Mouse (Mus musculus) limb, embryonic 12.5 days (tissue): ENCODE data around the gene Robo2. TPM values are rescaled to one million over a fixed set of nuclear protein-coding genes. Genes with fewer than 3 reads are reported as not detected.

ENCODE experiments used
- ATAC-seq: fragments of 200-750 bp; cut with Nextera tagmentation; 2 replicates; pipeline ENCODE4 v1.8.0; 2017; ENCODE audit warnings: low read depth, moderate TSS enrichment; ENCODE audit not compliant: insufficient number of reproducible peaks, insufficient read depth, low FRiP score, low TSS enrichment
- H3K27ac ChIP-seq: fragments of 300-500 bp; sonication (generic); 2 replicates; pipeline ENCODE4 v1.5.1; 2016; ENCODE audit warnings: mild to moderate bottlenecking, moderate library complexity
- H3K27me3 ChIP-seq: fragments of 300-500 bp; sonication (generic); 2 replicates; pipeline ENCODE4 v1.6.1; 2016; ENCODE audit warnings: mild to moderate bottlenecking, moderate library complexity
- H3K36me3 ChIP-seq: fragments of 300-500 bp; sonication (generic); 2 replicates; pipeline ENCODE4 v1.6.1; 2016; ENCODE audit warnings: mild to moderate bottlenecking, moderate library complexity
- H3K4me1 ChIP-seq: fragments of 300-500 bp; sonication (generic); replicated peaks from 2 replicates; pipeline ENCODE4 v1.6.1; 2016
- H3K4me2 ChIP-seq: fragments of 300-500 bp; sonication (generic); 2 replicates; pipeline ENCODE4 v1.6.1; 2016; ENCODE audit warnings: mild to moderate bottlenecking, moderate library complexity
- H3K4me3 ChIP-seq: fragments of 300-500 bp; sonication (generic); replicated peaks from 2 replicates; pipeline ENCODE4 v1.5.1; 2016; ENCODE audit warnings: mild to moderate bottlenecking
- H3K9ac ChIP-seq: fragments of 300-500 bp; sonication (generic); replicated peaks from 2 replicates; pipeline ENCODE4 v1.6.1; 2016; ENCODE audit warnings: mild to moderate bottlenecking, moderate library complexity
- H3K9me3 ChIP-seq: fragments of 300-500 bp; sonication (generic); 2 replicates; pipeline ENCODE4 v1.6.1; 2016; ENCODE audit warnings: mild to moderate bottlenecking, moderate library complexity
- WGBS: fragments of 180-500 bp; shearing (Covaris S2); methylation state at CpG from one replicate; pipeline ENCODE4 v1.1.7; 2016; 5-methylcytosine and 5-hydroxymethylcytosine counted together
- polyA plus RNA-seq: library from polyadenylated mRNA; unstranded; fragments of >200 nt; fragmentation: Nextera tagmentation; extraction: Ambion mirVana; gene quantifications from 2 replicates; pipeline ENCODE4 v1.2.1, GENCODE M21; 2016

The Robo2 gene
- polyA plus RNA-seq, 1 experiment from 2014 or later: 102 TPM

DNA sequence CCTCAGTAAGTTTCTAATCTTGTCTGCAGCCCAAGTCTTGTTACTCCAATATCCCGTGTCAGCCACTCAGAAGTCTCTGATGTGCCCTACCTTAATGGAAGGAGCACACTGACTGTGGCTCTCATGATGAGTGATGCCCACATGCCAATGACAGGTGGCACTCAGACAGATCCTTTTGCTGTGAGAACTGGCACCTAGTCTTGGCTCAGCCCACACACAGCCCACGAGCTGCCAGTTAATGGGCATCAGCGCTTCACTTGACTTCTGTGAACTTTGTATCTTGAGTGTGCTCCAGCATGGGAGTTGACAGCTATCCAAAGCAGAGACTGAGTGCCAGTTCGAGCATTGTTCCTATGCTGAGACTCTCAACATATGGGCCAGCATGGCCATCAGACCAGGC is 383.8 kb downstream of the Robo2 start:
- Histone ChIP-seq H3K4me1 (no peaks in the 10 kb centered on the region), H3K27ac (no peak overlapping the region), H3K9me3 (no peaks in the 10 kb centered on the region), H3K4me2 (no peak overlapping the region), H3K27me3 (no peaks in the 10 kb centered on the region), H3K9ac (no peak overlapping the region), H3K4me3 (no peak overlapping the region), H3K36me3 (peaks cover 4% of the 10 kb centered on the region; the same call in 1 of the 2 replicates)
- ATAC-seq: no peak
- WGBS: 80% methylated on average over 4 of the region's 4 CpGs

DNA sequence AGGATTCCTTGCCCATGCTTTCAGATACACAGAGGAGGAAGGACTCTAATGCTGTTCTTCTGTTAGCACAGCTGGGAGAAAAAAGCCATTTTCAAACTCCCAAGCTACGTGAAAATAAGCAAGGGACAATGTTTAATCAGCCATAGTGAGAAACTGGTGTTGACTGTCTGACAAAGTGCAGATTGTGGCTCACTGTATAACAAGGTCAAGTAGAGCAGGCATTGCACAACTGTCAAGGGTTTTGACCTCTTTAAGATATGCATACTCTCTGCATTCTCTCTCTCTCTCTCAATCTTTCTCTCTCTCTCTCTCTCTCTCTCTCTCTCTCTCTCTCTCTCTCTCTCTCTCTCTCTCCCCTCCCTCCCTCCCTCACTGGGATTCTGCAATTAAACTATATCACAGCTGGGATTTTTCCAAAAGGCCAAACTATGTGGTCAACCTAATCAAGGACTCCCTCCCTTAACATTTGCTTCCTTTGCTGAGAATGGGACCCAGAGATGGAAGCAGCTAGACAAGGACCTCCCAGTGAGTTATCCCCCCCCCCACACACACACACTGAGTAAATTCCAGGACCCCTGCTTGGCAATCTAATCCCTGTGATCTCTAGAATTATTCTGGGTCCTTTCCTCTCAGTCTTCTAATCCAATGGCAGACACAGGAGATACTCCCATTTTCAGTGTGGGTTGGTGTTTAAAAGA is 389.2 kb downstream of the Robo2 start:
- no peak for ATAC-seq
- Histone ChIP-seq H3K9me3 (no peaks in the 10 kb centered on the region), H3K4me1 (no peaks in the 10 kb centered on the region), H3K4me3 (no peak overlapping the region), H3K4me2 (no peak overlapping the region), H3K27me3 (no peaks in the 10 kb centered on the region), H3K36me3 (no peaks in the 10 kb centered on the region), H3K9ac (no peak overlapping the region), H3K27ac (no peak overlapping the region)
- WGBS: 63% methylated on average over 1 of the region's 1 CpGs

DNA sequence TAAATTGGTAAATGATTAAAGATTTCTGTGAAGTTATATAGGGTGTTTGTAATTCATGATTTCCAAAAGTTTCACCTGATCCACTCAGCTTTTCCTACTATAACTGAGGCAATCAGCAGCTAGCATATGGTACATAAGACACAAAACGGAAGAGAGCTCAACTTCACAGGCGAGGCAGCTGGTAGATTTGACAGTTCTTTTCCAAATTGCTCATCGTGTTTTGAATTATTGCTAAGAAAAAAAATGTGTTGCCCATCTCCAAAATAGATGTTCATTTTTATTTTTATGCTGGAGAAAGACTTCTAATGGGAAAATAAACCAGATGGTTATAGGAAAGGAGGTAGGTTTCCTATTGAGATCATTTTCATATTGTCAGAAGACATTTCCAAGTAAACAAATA is 405.9 kb downstream of the Robo2 start:
- Histone ChIP-seq H3K27me3 (no peaks in the 10 kb centered on the region), H3K4me2 (no peak overlapping the region), H3K4me3 (no peak overlapping the region), H3K4me1 (no peaks in the 10 kb centered on the region), H3K9ac (no peak overlapping the region), H3K9me3 (no peaks in the 10 kb centered on the region), H3K36me3 (no peaks in the 10 kb centered on the region), H3K27ac (no peak overlapping the region)
- ATAC-seq: no peak
- WGBS: 90% methylated on average over 3 of the region's 3 CpGs

DNA sequence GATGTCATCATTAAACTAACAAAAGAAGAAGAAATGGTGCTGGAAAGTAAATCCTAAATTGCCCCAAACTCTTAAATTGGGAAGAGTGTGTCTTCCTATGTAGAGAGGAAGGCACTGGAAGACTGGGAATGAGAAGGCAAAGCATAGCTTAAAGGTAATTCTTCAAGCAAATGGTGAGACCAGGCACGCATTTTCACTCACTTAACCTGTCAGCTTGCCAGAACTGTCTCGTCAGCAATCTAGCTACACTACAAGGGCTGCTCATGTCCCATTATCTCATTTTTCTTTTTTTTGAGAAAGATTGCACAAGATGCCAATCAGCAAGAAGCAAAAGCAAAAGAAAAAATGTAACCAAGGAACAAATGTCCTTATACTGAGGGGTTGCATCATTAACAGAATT is 410.3 kb downstream of the Robo2 start:
- H3K27ac ChIP-seq: no peak overlapping the region
- H3K4me2 ChIP-seq: no peak overlapping the region
- no peak overlapping the region for H3K4me3 ChIP-seq
- WGBS: 57% methylated on average over 2 of the region's 2 CpGs
- H3K9ac ChIP-seq: no peak overlapping the region
- no peak for ATAC-seq
- H3K4me1 ChIP-seq: no peaks in the 10 kb centered on the region
- H3K27me3 ChIP-seq: no peaks in the 10 kb centered on the region
- no peaks in the 10 kb centered on the region for H3K9me3 ChIP-seq
- 0 out of 2 replicates have a peak, but pooled peaks cover 2% of the 10 kb centered on the region for H3K36me3 ChIP-seq

DNA sequence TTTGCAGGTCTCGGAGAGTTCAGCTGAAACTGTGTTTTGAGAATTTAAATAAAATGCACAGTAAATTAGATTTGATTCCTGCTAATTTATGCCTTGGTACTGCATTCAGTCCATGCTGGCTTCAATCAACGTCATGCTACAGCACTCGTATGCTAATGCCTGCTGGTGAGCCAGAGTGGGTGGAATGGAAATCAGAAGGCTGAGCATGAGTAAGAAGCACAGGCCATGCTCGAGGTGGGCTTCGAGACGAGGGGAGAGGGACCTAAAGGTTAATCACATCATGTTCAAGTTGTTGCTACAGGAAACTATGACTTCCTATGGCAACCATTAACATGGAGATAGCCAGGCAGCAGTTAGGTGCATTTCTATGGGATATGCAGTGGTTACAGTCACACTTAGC is 420.4 kb downstream of the Robo2 start:
- Histone ChIP-seq H3K27ac (no peak overlapping the region), H3K4me2 (no peak overlapping the region), H3K27me3 (no peaks in the 10 kb centered on the region), H3K36me3 (no peaks in the 10 kb centered on the region), H3K4me3 (no peak overlapping the region), H3K9ac (no peak overlapping the region), H3K9me3 (no peaks in the 10 kb centered on the region), H3K4me1 (no peaks in the 10 kb centered on the region)
- WGBS: 69% methylated on average over 6 of the region's 6 CpGs
- no peak for ATAC-seq

DNA sequence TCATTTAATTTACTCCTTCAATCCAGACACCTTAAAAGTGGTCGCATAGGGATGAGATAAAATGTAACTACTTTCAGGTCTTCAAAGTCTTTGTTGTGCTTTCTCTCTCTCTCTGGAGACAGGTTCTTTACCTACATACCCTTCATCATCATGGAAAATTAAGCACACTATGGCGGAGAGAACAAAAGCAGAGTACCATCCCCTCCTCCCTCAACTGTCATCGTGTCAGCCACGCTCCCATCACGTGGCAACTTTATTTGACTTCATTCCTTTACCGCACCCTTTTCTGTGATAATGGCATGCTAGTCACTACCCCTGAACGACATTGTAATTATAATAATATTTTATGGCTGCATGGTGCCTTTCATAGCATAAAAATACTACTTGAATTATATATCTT is 442.1 kb downstream of the Robo2 start:
- no peaks in the 10 kb centered on the region for H3K27me3 ChIP-seq
- no peak overlapping the region for H3K27ac ChIP-seq
- H3K9me3 ChIP-seq: no peaks in the 10 kb centered on the region
- H3K4me1 ChIP-seq: peaks cover 2% of the 10 kb centered on the region; the same call in 1 of the 2 replicates
- H3K9ac ChIP-seq: no peak overlapping the region
- no peak overlapping the region for H3K4me3 ChIP-seq
- H3K4me2 ChIP-seq: no peak overlapping the region
- ATAC-seq: no peak
- 86% methylated on average over 7 of the region's 7 CpGs for WGBS
- H3K36me3 ChIP-seq: no peaks in the 10 kb centered on the region

DNA sequence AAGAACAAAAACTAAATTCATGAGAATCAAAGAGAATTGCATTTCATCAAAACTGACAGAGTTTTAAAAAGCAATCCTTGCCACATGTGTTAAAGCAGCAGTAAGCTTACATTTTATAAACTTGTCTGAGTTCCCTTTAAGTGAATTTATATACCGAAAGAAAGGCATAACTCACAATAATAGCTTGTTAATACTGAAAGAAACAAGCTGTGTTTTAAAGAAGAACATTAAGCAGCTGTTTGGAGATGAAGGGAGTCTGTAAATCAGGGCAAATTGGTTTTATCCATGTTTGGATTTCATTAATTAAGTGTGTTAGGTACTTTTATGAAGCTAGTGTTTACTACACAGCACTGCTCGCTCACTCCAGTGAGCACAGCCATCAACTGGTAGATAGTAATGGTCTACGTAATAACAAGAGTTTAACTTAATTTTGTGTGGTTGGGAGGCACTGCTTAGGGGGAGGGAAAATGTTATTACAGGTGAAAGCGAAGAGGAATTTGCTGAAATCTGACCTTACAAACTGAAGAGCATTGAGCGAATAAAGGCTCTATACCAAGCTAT is 447.2 kb downstream of the Robo2 start:
- no peaks in the 10 kb centered on the region for H3K27me3 ChIP-seq
- H3K9ac ChIP-seq: no peak overlapping the region
- no peak overlapping the region for H3K4me3 ChIP-seq
- H3K4me2 ChIP-seq: no peak overlapping the region
- no peak overlapping the region for H3K27ac ChIP-seq
- H3K36me3 ChIP-seq: peaks cover 7% of the 10 kb centered on the region; the same call in 1 of the 2 replicates
- no peaks in the 10 kb centered on the region for H3K9me3 ChIP-seq
- H3K4me1 ChIP-seq: peaks cover 11% of the 10 kb centered on the region; the same call in 1 of the 2 replicates
- no peak; the same call in 1 of the 2 replicates for ATAC-seq
- WGBS: 27% methylated on average over 5 of the region's 5 CpGs

DNA sequence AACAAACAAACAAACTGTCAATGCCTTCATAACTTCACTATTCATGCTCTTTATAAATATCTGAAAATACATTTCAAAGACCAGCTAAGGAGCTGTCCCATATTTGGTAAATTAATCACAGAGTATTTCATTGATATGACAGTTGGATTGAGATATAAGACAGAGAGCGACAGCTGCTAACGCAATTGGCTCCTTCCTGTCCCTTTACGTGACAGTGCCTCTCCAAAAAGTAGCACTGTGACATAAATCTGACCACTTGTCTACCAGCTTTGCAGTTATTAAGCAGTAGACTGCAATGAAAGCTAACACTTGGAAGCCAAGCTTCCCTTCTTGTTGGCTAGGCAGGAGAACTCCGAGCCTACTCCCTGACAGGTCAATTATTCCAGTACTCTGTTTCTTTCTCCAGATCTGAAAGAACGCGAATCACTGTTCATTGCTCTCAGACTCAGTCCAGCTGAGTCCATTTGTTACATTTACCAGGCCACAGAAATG is 452.1 kb downstream of the Robo2 start:
- Histone ChIP-seq H3K4me3 (no peak overlapping the region), H3K27ac (no peak overlapping the region), H3K4me2 (no peak overlapping the region), H3K27me3 (no peaks in the 10 kb centered on the region), H3K9me3 (no peaks in the 10 kb centered on the region), H3K9ac (no peak overlapping the region), H3K36me3 (peaks cover 12% of the 10 kb centered on the region; the same call in 1 of the 2 replicates), H3K4me1 (peaks cover 9% of the 10 kb centered on the region; the same call in 1 of the 2 replicates)
- ATAC-seq: no peak
- WGBS: 52% methylated on average over 6 of the region's 6 CpGs

DNA sequence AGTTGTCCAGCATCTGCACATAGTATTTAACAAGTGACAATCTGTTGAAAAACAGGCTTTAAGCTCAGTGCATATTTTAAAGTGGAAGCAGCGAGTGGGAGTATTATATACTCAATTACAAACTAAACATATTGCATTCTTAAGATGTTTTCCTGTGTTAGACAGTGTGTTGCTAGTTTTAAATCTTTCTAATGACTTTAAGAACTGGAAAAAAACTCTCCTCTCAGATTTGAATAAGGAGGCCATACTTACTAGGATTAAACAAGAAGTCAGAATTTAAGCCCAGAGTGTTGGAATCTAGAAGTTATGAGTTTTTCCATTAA is 453.1 kb downstream of the Robo2 start:
- no peak for ATAC-seq
- no peak overlapping the region for H3K27ac ChIP-seq
- H3K4me1 ChIP-seq: peaks cover 3% of the 10 kb centered on the region; the same call in 1 of the 2 replicates
- 52% methylated on average over 1 of the region's 1 CpGs for WGBS
- H3K4me2 ChIP-seq: no peak overlapping the region
- H3K9ac ChIP-seq: no peak overlapping the region
- no peak overlapping the region for H3K4me3 ChIP-seq
- no peaks in the 10 kb centered on the region for H3K27me3 ChIP-seq
- H3K9me3 ChIP-seq: no peaks in the 10 kb centered on the region
- peaks cover 12% of the 10 kb centered on the region; the same call in 1 of the 2 replicates for H3K36me3 ChIP-seq

DNA sequence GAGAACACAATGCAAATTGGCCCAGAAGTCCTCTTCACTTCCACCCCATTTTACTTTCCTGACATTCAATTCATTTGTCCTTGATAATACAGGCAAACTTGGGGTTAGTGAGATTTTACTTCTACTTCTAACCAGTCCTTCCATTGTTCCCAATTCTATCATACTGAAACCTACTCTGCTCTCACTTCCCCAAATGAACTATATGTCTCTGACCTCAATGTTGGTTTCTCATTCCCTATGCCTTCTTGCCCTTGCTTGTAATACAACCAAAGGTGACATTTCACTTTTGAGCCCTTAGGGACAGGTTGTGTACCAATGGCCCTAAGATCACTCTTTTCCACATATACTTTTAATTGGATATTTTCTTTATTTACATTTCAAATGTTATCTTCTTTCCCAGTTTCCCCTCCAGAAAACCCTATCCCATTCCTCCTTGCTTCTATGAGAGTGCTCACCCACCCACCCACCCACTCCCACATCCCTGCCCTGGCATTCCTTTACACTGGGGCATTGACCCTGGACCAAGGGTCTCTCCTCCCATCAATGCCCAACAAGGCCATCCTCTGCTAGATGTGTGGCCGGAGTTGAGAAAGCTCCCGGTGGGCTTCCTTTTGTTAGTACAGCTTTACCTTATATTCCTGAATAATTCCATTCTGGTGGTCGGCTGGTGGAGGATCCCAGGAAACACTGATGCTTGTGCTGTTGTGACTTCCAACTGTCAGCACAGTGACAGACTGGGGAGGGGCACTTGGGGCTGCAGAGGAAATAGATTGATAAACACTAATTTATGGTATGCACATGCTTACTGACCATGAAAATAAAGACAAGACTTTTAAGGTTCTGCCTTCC is 453.7 kb downstream of the Robo2 start:
- 65% methylated on average over 3 of the region's 3 CpGs for WGBS
- H3K36me3 ChIP-seq: peaks cover 12% of the 10 kb centered on the region; the same call in 1 of the 2 replicates
- no peaks in the 10 kb centered on the region for H3K9me3 ChIP-seq
- ATAC-seq: no peak
- peaks cover 3% of the 10 kb centered on the region; the same call in 1 of the 2 replicates for H3K4me1 ChIP-seq
- H3K9ac ChIP-seq: no peak overlapping the region
- no peaks in the 10 kb centered on the region for H3K27me3 ChIP-seq
- no peak overlapping the region for H3K4me3 ChIP-seq
- H3K4me2 ChIP-seq: no peak overlapping the region
- H3K27ac ChIP-seq: no peak overlapping the region

DNA sequence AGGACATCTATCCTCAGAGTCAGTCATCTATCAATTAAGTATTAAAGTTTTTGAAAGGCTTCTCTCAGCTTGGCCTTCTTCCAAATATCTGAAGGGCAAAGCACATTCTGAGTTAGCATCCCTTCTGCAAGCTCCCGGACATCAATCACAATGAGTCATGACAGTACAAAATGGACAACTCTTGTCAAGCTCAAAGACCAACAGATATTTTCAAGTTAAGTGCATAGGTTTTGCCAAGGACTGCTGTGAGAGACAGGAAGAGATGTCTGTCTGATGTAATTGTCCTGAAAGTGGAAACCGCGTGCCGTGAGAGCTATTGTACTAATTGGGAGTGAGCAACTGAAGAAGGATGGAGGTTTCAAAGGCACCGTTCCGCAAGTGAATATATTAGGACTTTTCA is 465.5 kb downstream of the Robo2 start:
- Histone ChIP-seq H3K4me2 (no peak overlapping the region), H3K27me3 (no peaks in the 10 kb centered on the region), H3K9me3 (no peaks in the 10 kb centered on the region), H3K4me3 (no peak overlapping the region), H3K36me3 (peaks cover 5% of the 10 kb centered on the region; the same call in 1 of the 2 replicates), H3K9ac (no peak overlapping the region), H3K4me1 (no peaks in the 10 kb centered on the region), H3K27ac (no peak overlapping the region)
- no peak for ATAC-seq
- WGBS: 92% methylated on average over 6 of the region's 6 CpGs
